Mouse (Mus musculus) kidney, postnatal 25 days (tissue): Measurements from ENCODE around the gene Trp53bp2.

Source experiments
- DNase-seq, 2 experiments: peaks; one replicate each; pipeline ENCODE4 v3.0.0; 2021; ENCODE audit warnings: mixed read lengths in 2 of 2

Gene Trp53bp2

DNA sequence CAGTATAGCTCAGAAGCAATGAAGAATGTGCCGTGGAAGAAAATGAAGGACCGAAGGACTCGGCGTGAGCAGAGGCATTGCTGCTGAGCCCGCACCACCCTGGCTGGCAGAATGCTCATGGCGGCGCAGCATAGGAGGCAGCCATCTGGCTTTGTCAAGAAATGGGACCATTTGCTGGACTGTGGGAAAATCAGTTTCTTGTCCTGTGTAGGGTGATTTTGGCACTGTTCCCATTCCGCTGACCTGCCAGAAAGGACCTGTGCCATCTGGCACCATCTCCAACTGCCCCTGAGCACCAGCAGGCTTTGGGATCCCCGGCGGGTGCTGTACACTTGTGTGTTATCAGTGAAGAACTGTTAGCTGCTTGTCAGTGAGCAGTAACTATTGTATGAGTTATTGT lies 52.8 kb downstream of the Trp53bp2 start:
- peak; percentile 71 to 81 for DNase-seq

- peak; percentile 69 to 75 for DNase-seq
These were observed 56.3 kb downstream of the Trp53bp2 start for GRCm38 (mm10) chr1:182465309-182465708.

- no peak for DNase-seq
These were observed 57.0 kb downstream of the Trp53bp2 start for GRCm38 (mm10) chr1:182465978-182466377.

GRCm38 (mm10) chr1:182475005-182475796 lies 66.2 kb downstream of the Trp53bp2 start:
- DNase-seq = no peak

- DNase-seq = peak in 1 of 2 experiments; percentile 86
These were observed 70.0 kb downstream of the Trp53bp2 start for GRCm38 (mm10) chr1:182478935-182479334.

- no peak for DNase-seq
These were observed 72.2 kb downstream of the Trp53bp2 start for GRCm38 (mm10) chr1:182481138-182481537.

GRCm38 (mm10) chr1:182481646-182482295 lies 72.8 kb downstream of the Trp53bp2 start:
- DNase-seq = peak; percentile 59 to 86

GRCm38 (mm10) chr1:182482991-182483909 lies 74.3 kb downstream of the Trp53bp2 start:
- DNase-seq = peak in 1 of 2 experiments; percentile 55

- DNase-seq = peak; percentile 64 to 85
These were observed 74.9 kb downstream of the Trp53bp2 start for GRCm38 (mm10) chr1:182483910-182484274.

- DNase-seq = peak in 1 of 2 experiments; percentile 79
These were observed 79.5 kb downstream of the Trp53bp2 start for GRCm38 (mm10) chr1:182488503-182488902.

- DNase-seq = peak; percentile 94 to 97
These were observed 81.0 kb downstream of the Trp53bp2 start for GRCm38 (mm10) chr1:182489803-182490452.

GRCm38 (mm10) chr1:182490568-182490967 lies 81.6 kb downstream of the Trp53bp2 start:
- DNase-seq = no peak

- no peak for DNase-seq
These were observed 82.9 kb downstream of the Trp53bp2 start for GRCm38 (mm10) chr1:182491839-182492238.

DNA sequence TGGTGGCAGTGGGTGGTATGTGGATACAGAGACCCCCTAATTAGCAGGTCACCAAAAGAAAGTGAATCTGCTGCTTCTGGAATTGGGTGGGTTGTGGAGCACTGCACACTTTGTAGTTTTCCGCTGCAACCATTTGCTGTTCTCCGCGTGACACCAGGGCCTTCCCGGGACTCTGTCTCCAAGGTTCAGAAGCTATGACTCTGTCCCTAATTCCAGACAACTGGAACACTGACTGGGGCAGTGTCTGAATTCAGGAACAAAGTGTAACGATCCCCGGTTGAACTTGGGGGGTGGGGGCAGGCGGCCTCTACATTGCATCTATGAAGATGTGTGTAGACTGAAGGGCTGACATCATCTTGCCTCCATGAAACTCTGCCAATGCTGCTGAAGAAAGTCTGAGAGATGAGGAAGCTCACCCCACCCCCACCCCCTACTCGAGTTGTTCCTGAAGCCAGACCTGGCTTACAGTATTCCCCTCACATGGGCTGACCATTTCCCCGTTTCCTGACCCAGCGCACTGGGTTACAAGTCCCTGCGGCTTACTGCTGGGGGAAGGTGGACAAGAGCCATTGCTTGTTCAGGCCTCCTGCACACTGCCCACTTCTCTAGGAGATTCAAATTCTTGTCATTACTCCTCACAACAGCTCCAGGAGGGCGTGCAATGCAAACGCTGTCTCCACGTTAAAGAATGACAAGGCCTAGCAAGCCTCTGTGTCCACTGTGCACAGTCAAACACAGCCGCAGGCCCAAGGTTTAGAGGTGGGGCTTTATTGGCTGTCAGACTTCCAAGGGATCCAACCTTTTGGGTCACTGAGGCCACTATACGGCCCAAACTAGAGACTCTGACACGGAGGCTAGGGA lies 85.5 kb downstream of the Trp53bp2 start:
- peak in 1 of 2 experiments; percentile 72 for DNase-seq

- DNase-seq = peak; percentile 60 to 89
These were observed 87.7 kb downstream of the Trp53bp2 start for GRCm38 (mm10) chr1:182496685-182497084.

- peak; percentile 59 to 73 for DNase-seq
These were observed 88.8 kb downstream of the Trp53bp2 start for GRCm38 (mm10) chr1:182497736-182498135.

DNA sequence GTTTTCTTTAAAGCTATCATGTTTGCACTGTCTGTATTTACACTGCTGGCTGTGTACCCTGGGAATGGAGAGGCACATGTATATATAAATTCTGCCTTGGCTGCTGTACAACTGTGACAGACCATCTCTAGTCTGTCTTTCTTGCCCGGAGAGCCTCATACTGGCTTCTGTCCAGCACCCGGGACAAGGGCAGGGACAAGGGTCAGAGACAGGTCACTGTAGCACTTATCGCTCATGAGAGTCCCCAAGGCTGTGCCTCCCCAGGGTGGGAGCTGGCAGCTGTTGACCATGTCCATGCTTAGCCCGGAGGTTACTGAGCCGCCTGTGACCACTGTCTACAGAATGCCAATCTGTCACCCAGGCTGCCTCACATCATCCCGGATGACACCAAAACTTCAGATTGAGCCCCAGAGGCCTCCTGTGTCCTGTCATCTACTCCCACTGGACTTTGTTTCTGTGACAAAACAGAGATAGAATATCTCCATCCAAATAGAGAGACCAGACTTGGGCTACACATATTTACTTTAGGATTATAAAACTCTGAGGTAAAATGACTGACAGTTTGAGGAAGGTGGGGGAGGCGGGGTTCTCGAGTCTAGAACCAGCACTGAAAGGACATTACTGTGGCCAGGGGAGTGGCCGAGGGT lies 90.6 kb downstream of the Trp53bp2 start:
- peak; percentile 68 to 80 for DNase-seq

DNA sequence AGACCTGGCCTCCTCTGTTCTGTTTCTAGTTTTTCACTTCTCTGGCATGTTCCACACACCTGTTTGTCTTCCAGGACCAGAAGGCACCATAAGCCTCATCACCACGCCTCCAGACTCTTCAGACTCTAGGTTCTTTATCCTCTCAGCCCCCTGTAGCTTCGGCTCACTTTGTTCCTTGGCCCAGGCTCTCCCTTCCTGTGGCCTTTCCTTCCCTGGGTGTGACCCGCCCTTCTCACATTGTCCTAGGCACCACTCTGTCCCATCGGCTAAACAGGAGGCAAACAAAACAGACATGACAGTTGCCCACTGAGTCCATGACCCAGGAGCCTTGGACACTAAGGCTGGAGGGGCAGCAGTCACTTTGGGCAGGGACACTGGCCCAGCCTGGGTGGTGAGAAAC lies 91.3 kb downstream of the Trp53bp2 start:
- peak in 1 of 2 experiments; percentile 62 for DNase-seq

GRCm38 (mm10) chr1:182500843-182501242 lies 91.9 kb downstream of the Trp53bp2 start:
- no peak for DNase-seq

GRCm38 (mm10) chr1:182501815-182502405 lies 92.9 kb downstream of the Trp53bp2 start:
- DNase-seq = no peak
